Mouse (Mus musculus) liver, postnatal 0 days (tissue): ENCODE results near the gene Barx1. TPM values are rescaled to one million over a fixed set of nuclear protein-coding genes. Genes with fewer than 3 reads are reported as not detected.
A peak's percentile ranks its signal among the peaks of the same experiment; 100 is the strongest.

Experiments
- ATAC-seq: fragments of 200-750 bp; cut with Nextera tagmentation; 2 replicates; pipeline ENCODE4 v1.8.0; 2017; ENCODE audit warnings: mild to moderate bottlenecking, moderate library complexity
- DNase-seq: peaks from one replicate; pipeline ENCODE4 v3.0.0-alpha.2; 2016
- H3K27ac ChIP-seq: fragments of 300-500 bp; sonication (generic); 2 replicates; pipeline ENCODE4 v1.5.1; 2014; ENCODE audit warnings: antibody characterized with exemption, moderate library complexity, mild to moderate bottlenecking, low read depth
- H3K27me3 ChIP-seq: fragments of 300-500 bp; sonication (generic); 2 replicates; pipeline ENCODE4 v1.6.1; 2014; ENCODE audit warnings: low read length, control low read depth, mixed read lengths; ENCODE audit not compliant: insufficient read depth
- H3K36me3 ChIP-seq: fragments of 300-500 bp; sonication (generic); replicated peaks from 2 replicates; pipeline ENCODE4 v1.6.1; 2014; ENCODE audit warnings: mild to moderate bottlenecking, control low read depth, low read length, moderate library complexity, mixed read lengths; ENCODE audit not compliant: insufficient read depth
- H3K4me1 ChIP-seq: fragments of 300-500 bp; sonication (generic); 2 replicates; pipeline ENCODE4 v1.6.1; 2014; ENCODE audit warnings: antibody characterized with exemption, mild to moderate bottlenecking, control low read depth; ENCODE audit not compliant: insufficient read depth
- H3K4me2 ChIP-seq: fragments of 300-500 bp; sonication (generic); 2 replicates; pipeline ENCODE4 v1.6.1; 2014; ENCODE audit warnings: low read depth, mild to moderate bottlenecking, low read length, moderate library complexity, mixed read lengths
- H3K4me3 ChIP-seq: fragments of 300-500 bp; sonication (generic); 2 replicates; pipeline ENCODE4 v1.5.1; 2014; ENCODE audit warnings: low read depth, low read length
- H3K9ac ChIP-seq: fragments of 300-500 bp; sonication (generic); replicated peaks from 2 replicates; pipeline ENCODE4 v1.6.1; 2014; ENCODE audit warnings: mild to moderate bottlenecking, moderate library complexity
- H3K9me3 ChIP-seq: fragments of 300-500 bp; sonication (generic); 2 replicates; pipeline ENCODE4 v1.6.1; 2016; ENCODE audit warnings: mild to moderate bottlenecking, control low read depth, low read length, mixed read lengths
- CTCF ChIP-seq: sonication (generic); IDR thresholded peaks from 2 replicates; pipeline ENCODE4 v1.5.1; 2016; ENCODE audit warnings: antibody characterized with exemption, low read depth
- EP300 ChIP-seq: IDR thresholded peaks from 2 replicates; pipeline ENCODE4 v1.6.1; 2016; ENCODE audit warnings: antibody characterized with exemption, low read depth, mild to moderate bottlenecking
- WGBS: fragments of 180-500 bp; shearing (Covaris S2); extraction: QIAGEN DNeasy Blood & Tissue Kit; methylation state at CpG from one replicate; pipeline ENCODE4 v1.1.7; 2014; ENCODE audit not compliant: insufficient replicate concordance; 5-methylcytosine and 5-hydroxymethylcytosine counted together
- polyA plus RNA-seq: library from polyadenylated mRNA; unstranded; fragments of >200 nt; fragmentation: Nextera tagmentation; extraction: Ambion mirVana; gene quantifications from 2 replicates; pipeline ENCODE4 v1.2.1, GENCODE M21; 2015

Gene Barx1
- polyA plus RNA-seq, 1 experiment from 2014 or later: 0.25 TPM

- DNase-seq (no peak), ATAC-seq (no peak)
- Histone ChIP-seq H3K4me1 (no peaks in the 10 kb centered on the region), H3K36me3 (no peaks in the 10 kb centered on the region), H3K4me3 (peak overlapping the region; percentile 5; the same call in 1 of the 2 replicates), H3K9me3 (no peaks in the 10 kb centered on the region), H3K9ac (no peak overlapping the region), H3K27me3 (peaks cover 4% of the 10 kb centered on the region; the same call in 1 of the 2 replicates), H3K4me2 (peak overlapping the region; percentile 56), H3K27ac (no peak overlapping the region)
- WGBS: 4% methylated on average over 21 of the region's 21 CpGs
- TF ChIP-seq CTCF: no peak
- TF ChIP-seq EP300: no peak
Measured at GRCm38 (mm10) chr13:48706385-48706951, 43.7 kb downstream of the Barx1 start.

- Histone ChIP-seq H3K9ac (no peak overlapping the region), H3K4me3 (no peak overlapping the region), H3K36me3 (no peaks in the 10 kb centered on the region), H3K4me1 (no peaks in the 10 kb centered on the region), H3K27ac (no peak overlapping the region), H3K27me3 (no peaks in the 10 kb centered on the region), H3K9me3 (no peaks in the 10 kb centered on the region), H3K4me2 (no peak overlapping the region)
- DNase-seq (no peak), ATAC-seq (no peak)
- TF ChIP-seq EP300: no peak
- no peak for TF ChIP-seq CTCF
- 55% methylated on average over 2 of the region's 2 CpGs for WGBS
Measured at GRCm38 (mm10) chr13:48712675-48713074, 49.9 kb downstream of the Barx1 start.

- TF ChIP-seq EP300: no peak
- peak; percentile 58 for TF ChIP-seq CTCF
- 60% methylated on average over 4 of the region's 4 CpGs for WGBS
- no peak overlapping the region for H3K9ac ChIP-seq
- H3K9me3 ChIP-seq: no peaks in the 10 kb centered on the region
- H3K4me2 ChIP-seq: no peak overlapping the region
- DNase-seq (no peak), ATAC-seq (no peak)
- H3K4me3 ChIP-seq: no peak overlapping the region
- no peak overlapping the region for H3K27ac ChIP-seq
- no peaks in the 10 kb centered on the region for H3K4me1 ChIP-seq
- no peaks in the 10 kb centered on the region for H3K27me3 ChIP-seq
- no peaks in the 10 kb centered on the region for H3K36me3 ChIP-seq
Measured at GRCm38 (mm10) chr13:48716075-48716474, 53.3 kb downstream of the Barx1 start.

Other genes with a start within 250 kb of the Barx1 start
- gene Zfp169, start 149.5 kb upstream of the Barx1 start, polyA plus RNA-seq: 0.56 and 0.59 TPM in 2 replicates
- gene A830005F24Rik, start 149.4 kb upstream of the Barx1 start, polyA plus RNA-seq: 0.14 and 0.19 TPM in 2 replicates
- 0.56 and 0.58 TPM in 2 replicates for gene Ptpdc1, start 37.3 kb upstream of the Barx1 start, polyA plus RNA-seq
- gene Phf2, start 208.1 kb downstream of the Barx1 start, polyA plus RNA-seq: 1.5 and 1.6 TPM in 2 replicates